Mouse (Mus musculus): Measurements from ENCODE around the gene Pced1b.

Gene Pced1b

DNA sequence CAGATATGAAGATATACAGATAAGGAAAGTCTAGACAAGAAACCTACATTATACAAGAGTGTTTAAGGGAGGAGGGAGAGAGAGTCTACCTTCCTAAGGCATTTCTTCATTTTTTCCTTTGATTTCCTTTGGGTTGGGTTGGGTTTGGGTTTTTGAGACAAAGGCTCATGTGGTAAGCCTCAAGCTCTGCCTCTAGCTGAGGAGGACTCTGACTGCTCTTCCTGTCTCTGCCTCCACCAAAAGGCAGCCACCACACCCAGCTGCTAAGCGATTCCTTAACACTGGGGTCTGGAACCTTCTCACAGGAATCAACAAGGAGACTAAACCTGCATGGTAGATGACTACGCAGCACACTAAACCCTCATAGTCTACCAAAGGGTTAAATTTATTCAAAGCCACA, 143.9 kb downstream of the Pced1b start:
- DNase-seq (ENCODE audit: extremely low spot score, low read depth, low spot score), result no peak

- no peak for DNase-seq (ENCODE audit: extremely low spot score, low read depth, low spot score)
These were observed 144.5 kb downstream of the Pced1b start for GRCm38 (mm10) chr15:97391436-97391835.

DNA sequence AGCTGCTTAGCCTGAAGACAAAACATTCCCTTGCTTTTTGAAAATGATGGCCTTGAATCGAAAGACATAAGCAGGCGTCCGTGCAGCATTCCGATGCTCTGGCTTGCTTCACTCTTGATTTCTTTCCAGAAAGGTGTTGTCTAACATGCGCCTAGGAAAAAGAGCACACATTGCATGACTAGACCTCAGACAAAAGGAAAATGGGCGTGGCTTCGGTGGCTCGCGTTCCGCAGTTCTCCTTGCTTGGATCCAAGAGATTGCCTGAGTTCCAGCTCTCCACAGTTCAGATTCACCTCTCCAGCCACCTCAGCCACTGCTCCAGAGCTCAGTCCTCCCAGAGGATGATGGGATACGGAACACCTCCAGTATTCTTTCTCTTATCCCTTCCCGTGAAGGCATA, 147.7 kb downstream of the Pced1b start:
- DNase-seq (ENCODE audit: extremely low spot score, low read depth, low spot score), result no peak

DNA sequence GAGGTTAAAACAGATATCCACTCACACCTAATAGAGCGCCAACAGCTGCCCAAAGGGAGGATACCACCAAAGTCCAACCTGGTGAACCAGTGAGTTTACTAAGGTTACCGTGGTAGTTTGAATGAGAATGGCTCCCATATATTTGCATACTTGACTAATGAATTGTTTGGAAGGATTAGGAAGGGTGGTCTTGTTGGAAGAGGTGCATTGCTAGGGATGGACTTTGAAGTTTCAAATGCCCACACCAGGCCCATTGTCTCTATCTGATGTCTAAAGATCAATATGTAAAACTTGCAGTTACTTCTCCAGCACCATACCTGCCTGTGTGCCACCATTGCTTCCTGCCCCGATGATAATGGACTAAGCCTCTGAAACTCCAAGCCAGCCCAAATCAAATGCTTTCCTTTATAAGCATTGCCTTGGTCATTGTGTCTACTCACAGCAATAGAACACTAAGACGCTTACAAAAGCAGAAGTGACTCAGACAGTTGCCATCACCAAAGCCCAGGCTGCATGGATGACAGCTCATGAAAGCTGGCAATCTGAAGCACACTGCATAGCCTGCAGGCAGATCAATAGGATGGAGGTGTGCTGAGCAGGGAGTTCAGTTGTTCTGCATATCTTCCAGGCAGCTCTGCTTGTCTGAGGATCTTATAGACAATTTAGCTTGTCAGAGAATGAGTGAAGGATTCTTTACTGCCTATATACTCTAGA, 149.8 kb downstream of the Pced1b start:
- DNase-seq (ENCODE audit: extremely low spot score, low read depth, low spot score), result no peak

DNA sequence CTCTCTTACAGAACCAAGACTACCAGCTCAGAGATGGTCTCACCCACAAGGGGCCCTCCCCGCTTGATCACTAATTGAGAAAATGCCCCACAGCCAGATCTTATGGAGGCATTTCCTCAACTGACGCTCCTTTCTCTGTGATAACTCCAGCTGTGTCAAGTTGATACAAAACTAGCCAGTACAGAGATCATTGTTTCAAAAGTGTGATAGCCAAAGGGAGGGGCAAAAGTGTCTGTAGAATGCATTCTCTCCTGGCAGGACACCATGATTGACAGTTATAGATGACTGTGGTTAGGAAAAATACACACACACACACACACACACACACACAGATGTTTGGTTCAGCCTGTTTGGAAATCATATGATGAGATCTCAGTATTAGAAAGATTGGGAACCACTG, 150.9 kb downstream of the Pced1b start:
- DNase-seq (ENCODE audit: extremely low spot score, low read depth, low spot score), result no peak

- no peak for DNase-seq (ENCODE audit: extremely low spot score, low read depth, low spot score)
These were observed 154.0 kb downstream of the Pced1b start for GRCm38 (mm10) chr15:97400866-97401265.

- DNase-seq (ENCODE audit: extremely low spot score, low read depth, low spot score), result no peak
These were observed 157.6 kb downstream of the Pced1b start for GRCm38 (mm10) chr15:97404483-97404882.

DNA sequence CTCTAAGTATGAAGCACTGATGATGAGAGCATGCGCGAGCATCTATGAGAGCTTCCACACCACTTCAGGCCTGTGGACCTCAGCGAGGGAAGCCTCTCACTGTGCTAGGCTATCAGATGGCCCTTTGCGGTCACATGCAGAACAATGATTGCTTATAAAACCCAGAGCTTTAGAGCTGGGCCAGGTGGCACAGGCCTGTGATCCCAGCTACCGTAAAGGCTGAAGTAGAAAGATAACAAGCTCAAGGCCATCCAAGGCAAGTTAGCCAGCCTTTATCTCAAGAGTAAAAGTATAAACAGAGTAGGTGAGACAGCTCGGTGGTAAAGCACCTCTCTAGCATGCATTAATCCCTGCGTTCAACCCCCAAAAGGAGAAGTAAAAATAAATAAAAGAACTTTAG, 158.1 kb downstream of the Pced1b start:
- DNase-seq (ENCODE audit: extremely low spot score, low read depth, low spot score), result no peak

DNA sequence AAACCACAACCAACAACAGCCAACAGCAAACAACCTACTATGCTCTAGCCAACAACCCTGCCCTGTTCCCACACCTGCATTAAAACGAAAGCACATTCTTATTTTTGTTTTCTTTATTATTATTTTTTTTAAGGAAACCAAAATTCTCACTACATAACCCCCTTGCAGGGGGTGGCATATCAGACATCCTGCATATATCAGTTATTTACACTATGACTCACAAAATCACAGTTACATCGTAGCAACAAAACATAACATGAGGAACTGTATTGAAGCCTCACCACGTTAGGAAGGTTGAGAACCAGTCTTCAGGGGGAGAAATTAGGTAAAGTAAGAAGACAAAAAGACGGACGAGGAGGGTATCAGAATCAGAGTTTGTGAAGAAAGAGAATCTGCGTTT, 159.2 kb downstream of the Pced1b start:
- no peak for DNase-seq (ENCODE audit: extremely low spot score, low read depth, low spot score)

DNA sequence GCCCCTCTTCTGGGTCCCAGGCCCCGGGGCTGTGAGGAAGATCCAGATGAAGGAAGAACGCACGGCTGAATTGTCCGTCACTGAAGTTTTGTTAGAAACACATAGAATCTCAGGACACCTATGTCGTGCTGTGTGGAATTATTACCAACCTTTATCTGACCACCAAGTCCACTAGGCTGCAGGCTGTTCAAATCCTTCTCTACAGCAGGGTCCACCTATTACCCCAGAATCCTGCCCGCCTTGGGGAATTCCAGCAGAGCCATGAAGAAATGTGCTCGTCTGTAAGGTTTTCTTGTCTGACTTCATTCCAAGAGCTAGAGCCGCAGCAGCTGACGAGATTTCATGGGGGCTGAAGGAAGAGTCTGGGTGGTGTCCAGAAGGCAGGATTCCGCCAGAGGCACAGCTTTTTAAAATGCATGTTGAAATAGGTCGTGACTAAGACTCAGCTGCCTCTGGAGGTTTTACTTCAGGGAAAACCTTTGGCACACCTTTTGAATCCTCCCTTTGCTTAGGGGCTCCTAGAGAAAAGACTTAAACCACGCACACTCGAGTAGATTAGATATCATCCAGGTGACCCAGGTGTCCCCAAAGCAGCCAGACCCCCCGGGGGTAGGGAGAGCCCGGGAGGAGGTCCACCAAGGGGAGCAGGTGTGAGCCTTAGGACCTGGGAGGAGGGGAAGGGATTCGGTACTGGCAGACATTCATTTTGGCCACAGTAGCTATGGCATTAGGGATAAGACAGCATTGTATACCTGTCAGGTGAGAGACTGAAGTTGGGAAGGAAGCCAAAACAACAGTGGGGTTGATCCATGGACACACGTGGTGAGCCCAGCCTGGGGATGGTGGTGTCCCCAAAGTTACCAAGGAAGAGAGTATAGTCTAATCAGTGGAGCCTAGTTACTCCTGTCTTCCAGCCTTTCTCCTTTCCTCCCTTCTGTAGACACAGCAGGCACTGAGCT, 160.9 kb downstream of the Pced1b start:
- no peak for DNase-seq (ENCODE audit: extremely low spot score, low read depth, low spot score)

DNA sequence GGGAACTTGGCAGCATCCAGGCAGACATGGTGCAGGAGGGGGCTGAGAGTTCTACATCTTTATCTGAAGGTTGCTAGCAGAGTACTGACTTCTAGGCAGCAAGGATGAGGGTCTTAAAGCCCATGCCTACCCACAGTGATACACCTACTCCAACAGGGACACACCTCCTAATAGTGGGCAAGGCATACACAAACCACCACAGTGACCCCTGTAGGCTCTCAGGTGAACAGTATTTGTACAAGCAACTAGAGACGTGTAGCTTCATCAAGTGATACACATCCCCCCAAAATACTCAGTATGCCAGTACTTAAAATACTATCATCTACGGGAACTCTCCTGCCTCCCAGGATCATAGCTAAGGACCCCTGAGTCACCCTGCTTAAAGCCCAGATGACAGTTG, 164.2 kb downstream of the Pced1b start:
- DNase-seq (ENCODE audit: extremely low spot score, low read depth, low spot score), result no peak

DNA sequence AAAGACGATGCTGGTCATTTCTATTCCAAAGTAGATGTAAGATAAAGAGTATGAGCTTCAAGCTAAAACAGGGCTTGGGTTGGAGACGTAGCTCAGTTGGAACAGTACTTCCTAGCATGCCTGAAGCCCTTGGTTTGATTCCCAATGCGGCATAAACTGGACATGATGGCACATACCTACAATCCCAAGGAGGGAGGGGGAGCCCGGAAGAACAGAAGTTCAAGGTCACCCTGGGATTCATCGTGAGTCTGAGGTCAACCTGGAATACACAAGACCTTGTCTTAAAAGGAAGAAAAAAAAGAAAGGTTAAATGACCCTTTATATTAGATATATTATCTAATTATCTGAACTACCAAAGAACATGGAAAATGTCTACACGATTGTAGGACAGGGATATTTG, 164.8 kb downstream of the Pced1b start:
- no peak for DNase-seq (ENCODE audit: extremely low spot score, low read depth, low spot score)

GRCm38 (mm10) chr15:97412308-97412707, 165.4 kb downstream of the Pced1b start:
- no peak for DNase-seq (ENCODE audit: extremely low spot score, low read depth, low spot score)

DNA sequence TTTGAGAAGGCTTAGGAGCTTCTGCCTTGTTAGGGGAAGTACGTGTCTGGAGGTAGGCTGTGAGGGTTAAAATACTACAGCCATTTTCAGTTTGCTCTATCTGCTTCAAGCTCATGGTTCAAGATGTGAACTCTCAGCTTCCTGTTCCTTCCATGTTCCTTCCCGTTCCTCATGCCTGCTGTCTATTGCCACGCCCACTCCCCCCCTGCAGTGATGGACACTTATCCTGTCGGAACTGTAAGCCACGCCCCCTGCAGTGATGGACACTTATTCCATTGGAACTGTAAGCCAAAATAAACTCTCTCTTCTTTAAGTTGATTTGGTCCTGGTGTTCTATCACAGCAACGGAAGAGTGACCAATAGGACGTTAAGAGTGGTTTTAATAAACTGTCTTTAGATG, 166.0 kb downstream of the Pced1b start:
- DNase-seq (ENCODE audit: extremely low spot score, low read depth, low spot score), result no peak

GRCm38 (mm10) chr15:97414718-97415413, 168.0 kb downstream of the Pced1b start:
- no peak for DNase-seq (ENCODE audit: extremely low spot score, low read depth, low spot score)

- DNase-seq (ENCODE audit: extremely low spot score, low read depth, low spot score), result no peak
These were observed 168.6 kb downstream of the Pced1b start for GRCm38 (mm10) chr15:97415426-97415946.

- no peak for DNase-seq (ENCODE audit: extremely low spot score, low read depth, low spot score)
These were observed 173.4 kb downstream of the Pced1b start for GRCm38 (mm10) chr15:97420292-97420691.

GRCm38 (mm10) chr15:97421533-97421932, 174.6 kb downstream of the Pced1b start:
- DNase-seq (ENCODE audit: extremely low spot score, low read depth, low spot score), result no peak

DNA sequence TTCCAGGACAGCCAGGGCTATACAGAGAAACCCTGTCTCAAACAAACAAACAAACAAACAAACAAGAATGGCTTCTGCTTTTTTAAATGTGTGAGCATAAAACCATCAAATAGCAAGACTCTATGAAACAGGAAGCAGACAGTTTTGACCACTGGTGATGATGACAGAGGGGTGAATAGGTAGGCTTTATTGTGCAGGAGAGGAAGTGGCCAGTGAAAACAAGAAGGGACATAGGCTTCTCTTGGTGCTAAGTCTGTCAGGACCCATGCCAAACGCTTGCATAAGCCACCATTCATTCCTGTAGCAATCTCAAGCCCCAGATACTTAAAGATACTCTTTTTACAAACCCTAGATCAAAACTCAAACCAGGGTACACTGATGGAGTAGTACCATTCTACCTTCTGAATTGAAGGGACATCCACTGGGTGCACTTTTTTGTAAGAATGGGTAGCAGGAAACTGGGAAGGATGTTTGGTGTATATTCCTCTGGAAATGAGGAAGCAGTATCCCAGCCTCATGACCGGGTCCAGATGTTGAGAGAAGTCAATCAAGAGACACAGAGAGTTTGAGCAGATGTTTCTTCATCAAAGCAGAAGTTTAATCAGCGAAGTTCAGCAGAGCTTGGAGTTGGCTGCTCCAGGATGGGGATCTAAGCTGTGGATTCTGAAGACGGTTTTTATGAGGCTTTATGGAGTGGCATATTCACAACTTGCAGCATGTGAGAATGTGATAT, 175.5 kb downstream of the Pced1b start:
- no peak for DNase-seq (ENCODE audit: extremely low spot score, low read depth, low spot score)

DNA sequence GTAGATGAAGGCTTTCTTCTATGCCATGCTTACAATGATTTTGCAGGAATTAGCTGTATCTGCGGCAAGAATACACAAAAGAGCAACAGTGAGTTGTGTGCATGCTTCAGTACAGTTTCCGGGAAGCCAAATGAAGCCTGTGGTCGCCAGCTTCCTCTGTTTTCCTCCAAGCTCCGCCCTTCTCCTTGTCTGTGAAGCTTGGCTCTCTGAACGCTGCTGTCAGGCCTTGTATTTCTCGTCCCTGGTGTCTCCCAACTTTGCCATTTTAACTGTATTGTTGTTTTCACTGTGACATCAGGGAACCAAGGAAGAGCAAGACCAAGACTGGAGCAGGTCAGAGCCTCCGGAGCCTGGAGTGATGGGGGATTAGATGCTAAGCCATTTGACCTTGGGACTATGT, 177.5 kb downstream of the Pced1b start:
- DNase-seq (ENCODE audit: extremely low spot score, low read depth, low spot score), result no peak

GRCm38 (mm10) chr15:97424961-97425360, 178.1 kb downstream of the Pced1b start:
- DNase-seq (ENCODE audit: extremely low spot score, low read depth, low spot score), result no peak
